Mouse (Mus musculus) stomach, embryonic 16.5 days (tissue): ENCODE data around the gene Obscn. TPM values are rescaled to one million over a fixed set of nuclear protein-coding genes. Genes with fewer than 3 reads are reported as not detected.

ENCODE experiments used
- ATAC-seq: fragments of 200-750 bp; cut with Nextera tagmentation; 2 replicates; pipeline ENCODE4 v1.8.0; 2017; ENCODE audit warnings: moderate number of reproducible peaks, moderate TSS enrichment; ENCODE audit not compliant: insufficient read depth, low FRiP score
- H3K27ac ChIP-seq: fragments of 300-500 bp; sonication (generic); 2 replicates; pipeline ENCODE4 v1.5.1; 2014; ENCODE audit warnings: low read length
- H3K27me3 ChIP-seq: fragments of 300-500 bp; sonication (generic); 2 replicates; pipeline ENCODE4 v1.6.1; 2014; ENCODE audit warnings: low read length, control low read depth, mixed read lengths; ENCODE audit not compliant: control insufficient read depth, insufficient read depth
- H3K36me3 ChIP-seq: fragments of 300-500 bp; sonication (generic); 2 replicates; pipeline ENCODE4 v1.6.1; 2014; ENCODE audit warnings: low read length; ENCODE audit not compliant: control insufficient read depth, insufficient read depth
- H3K4me1 ChIP-seq: fragments of 300-500 bp; sonication (generic); 2 replicates; pipeline ENCODE4 v1.6.1; 2014; ENCODE audit warnings: low read length, control low read depth, mixed read lengths; ENCODE audit not compliant: control insufficient read depth, insufficient read depth
- H3K4me2 ChIP-seq: fragments of 300-500 bp; sonication (generic); 2 replicates; pipeline ENCODE4 v1.6.1; 2014; ENCODE audit warnings: low read depth, low read length, mixed read lengths
- H3K4me3 ChIP-seq: fragments of 300-500 bp; sonication (generic); replicated peaks from 2 replicates; pipeline ENCODE4 v1.5.1; 2014; ENCODE audit warnings: mild to moderate bottlenecking, low read length
- H3K9ac ChIP-seq: fragments of 300-500 bp; sonication (generic); 2 replicates; pipeline ENCODE4 v1.6.1; 2014; ENCODE audit warnings: low read length
- H3K9me3 ChIP-seq: fragments of 300-500 bp; sonication (generic); replicated peaks from 2 replicates; pipeline ENCODE4 v1.6.1; 2016; ENCODE audit warnings: low read length, control low read depth; ENCODE audit not compliant: control insufficient read depth
- WGBS: fragments of 180-500 bp; shearing (Covaris S2); extraction: QIAGEN DNeasy Blood & Tissue Kit; methylation state at CpG from one replicate; pipeline ENCODE4 v1.1.7; 2014; 5-methylcytosine and 5-hydroxymethylcytosine counted together
- polyA plus RNA-seq: library from polyadenylated mRNA; unstranded; fragments of >200 nt; fragmentation: Nextera tagmentation; extraction: Ambion mirVana; gene quantifications from 2 replicates; pipeline ENCODE4 v1.2.1, GENCODE M21; 2015

The Obscn gene
- polyA plus RNA-seq, 1 experiment from 2014 or later: 1.7 TPM

DNA sequence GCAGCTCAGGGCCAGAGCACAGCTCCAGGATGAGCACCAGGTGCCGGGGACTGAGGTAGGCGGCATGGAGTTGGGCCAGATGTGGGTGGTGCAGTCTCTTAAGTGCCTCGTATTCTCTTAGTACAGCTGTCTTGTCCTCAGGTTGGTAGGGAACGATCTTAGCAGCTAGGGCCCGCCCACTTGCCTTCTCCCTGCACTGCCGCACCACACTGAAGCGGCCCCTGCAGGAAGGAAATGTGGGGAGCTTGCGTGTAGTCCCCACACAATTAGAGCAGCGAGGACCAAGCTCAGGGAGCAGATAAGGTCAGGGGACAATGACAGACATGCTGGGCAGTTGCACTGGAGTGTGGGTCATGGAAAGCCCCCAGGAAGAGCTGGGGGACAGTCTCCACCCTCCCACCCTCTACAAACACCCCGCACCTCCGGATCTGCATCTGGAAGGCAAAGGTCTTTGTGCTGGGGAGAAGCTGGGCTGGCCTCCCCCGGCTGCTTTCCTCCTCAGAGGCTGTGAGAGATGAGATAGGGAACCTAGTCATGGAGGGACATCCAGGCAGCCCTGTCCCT is 140.3 kb downstream of the Obscn start:
- no peak for ATAC-seq
- WGBS: 49% methylated on average over 12 of the region's 12 CpGs
- Histone ChIP-seq H3K9ac (no peak overlapping the region), H3K4me1 (peaks cover 16% of the 10 kb centered on the region; the same call in 1 of the 2 replicates), H3K27ac (no peak overlapping the region), H3K4me3 (no peak overlapping the region), H3K4me2 (no peak overlapping the region), H3K36me3 (no peaks in the 10 kb centered on the region), H3K27me3 (0 out of 2 replicates have a peak, but pooled peaks cover 8% of the 10 kb centered on the region), H3K9me3 (no peaks in the 10 kb centered on the region)

DNA sequence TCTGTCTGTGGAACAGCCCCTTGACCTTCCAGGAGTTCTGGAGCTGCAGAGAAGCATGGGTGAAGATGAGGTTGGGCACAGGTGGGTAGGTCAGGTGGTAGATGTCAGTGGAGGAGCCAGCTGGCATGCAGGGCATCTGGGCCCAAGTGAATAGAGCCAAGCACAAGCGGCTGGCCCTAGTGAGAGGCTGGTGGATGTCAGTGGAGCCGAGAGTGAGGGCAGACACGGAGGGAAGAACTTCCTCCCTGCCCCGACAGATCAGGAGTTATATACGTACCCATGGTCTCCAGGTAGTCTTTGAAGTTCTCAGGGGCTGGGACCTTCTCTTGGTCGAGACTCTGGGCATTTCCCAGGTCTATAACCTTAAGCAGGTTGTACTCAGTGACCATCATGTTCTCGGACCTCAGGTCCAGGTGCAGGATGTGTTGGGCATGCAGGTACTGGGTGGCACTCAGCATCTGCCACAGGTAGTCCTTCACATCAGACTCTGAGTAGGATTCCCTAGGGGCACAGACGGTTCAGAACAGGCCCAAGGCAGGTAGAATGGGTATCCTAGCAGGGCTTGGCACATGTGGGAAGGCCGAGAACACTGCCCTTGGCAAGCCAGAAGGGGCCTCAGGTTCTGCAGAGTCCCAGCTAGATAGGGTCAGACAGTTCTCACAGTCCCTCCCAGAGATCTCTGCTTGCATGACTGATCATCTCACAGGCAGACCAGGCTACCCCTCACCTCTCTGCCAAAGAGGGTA is 141.0 kb downstream of the Obscn start:
- 0 out of 2 replicates have a peak, but pooled peaks cover 8% of the 10 kb centered on the region for H3K27me3 ChIP-seq
- no peaks in the 10 kb centered on the region; the same call in 1 of the 2 replicates for H3K36me3 ChIP-seq
- no peak overlapping the region for H3K27ac ChIP-seq
- H3K4me1 ChIP-seq: peaks cover 16% of the 10 kb centered on the region; the same call in 1 of the 2 replicates
- 78% methylated on average over 9 of the region's 9 CpGs for WGBS
- H3K9me3 ChIP-seq: no peaks in the 10 kb centered on the region
- no peak for ATAC-seq
- H3K4me2 ChIP-seq: peak overlapping the region; percentile 62; the same call in 1 of the 2 replicates
- H3K4me3 ChIP-seq: no peak overlapping the region
- H3K9ac ChIP-seq: no peak overlapping the region

DNA sequence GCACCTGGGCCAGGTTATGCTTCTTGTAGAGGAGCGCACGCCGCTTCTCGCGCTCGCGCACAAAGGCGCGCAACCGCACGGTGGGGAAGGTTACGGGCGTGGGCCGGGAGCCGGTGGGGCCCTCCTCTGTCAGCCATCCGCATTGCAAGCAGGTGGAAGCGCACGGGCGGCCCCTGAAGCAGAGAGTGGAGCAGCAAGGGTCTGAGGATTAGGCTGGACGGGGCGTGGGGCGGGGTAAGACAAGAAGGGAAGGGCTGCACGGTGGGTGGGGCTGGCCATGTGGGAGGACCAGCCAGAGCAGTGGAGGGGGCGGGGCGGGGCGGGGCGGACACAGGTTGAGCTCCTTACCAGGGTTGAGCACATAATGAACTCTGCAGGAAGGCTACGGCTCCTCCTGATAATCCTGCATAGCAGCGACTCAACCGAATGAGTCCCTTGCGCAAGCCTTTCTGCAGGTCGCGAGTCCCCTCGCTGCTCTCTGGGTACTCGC is 141.8 kb downstream of the Obscn start:
- peak overlapping the region; percentile 63 for H3K9ac ChIP-seq
- 0 out of 2 replicates have a peak, but pooled peaks cover 8% of the 10 kb centered on the region for H3K27me3 ChIP-seq
- H3K9me3 ChIP-seq: no peaks in the 10 kb centered on the region
- H3K27ac ChIP-seq: no peak overlapping the region
- peak overlapping the region; percentile 62 for H3K4me2 ChIP-seq
- peak overlapping the region; percentile 44 for H3K4me3 ChIP-seq
- peaks cover 16% of the 10 kb centered on the region; the same call in 1 of the 2 replicates for H3K4me1 ChIP-seq
- H3K36me3 ChIP-seq: peaks cover under 1% of the 10 kb centered on the region; the same call in 1 of the 2 replicates
- WGBS: 1% methylated on average over 32 of the region's 35 CpGs
- ATAC-seq: peak; percentile 85

DNA sequence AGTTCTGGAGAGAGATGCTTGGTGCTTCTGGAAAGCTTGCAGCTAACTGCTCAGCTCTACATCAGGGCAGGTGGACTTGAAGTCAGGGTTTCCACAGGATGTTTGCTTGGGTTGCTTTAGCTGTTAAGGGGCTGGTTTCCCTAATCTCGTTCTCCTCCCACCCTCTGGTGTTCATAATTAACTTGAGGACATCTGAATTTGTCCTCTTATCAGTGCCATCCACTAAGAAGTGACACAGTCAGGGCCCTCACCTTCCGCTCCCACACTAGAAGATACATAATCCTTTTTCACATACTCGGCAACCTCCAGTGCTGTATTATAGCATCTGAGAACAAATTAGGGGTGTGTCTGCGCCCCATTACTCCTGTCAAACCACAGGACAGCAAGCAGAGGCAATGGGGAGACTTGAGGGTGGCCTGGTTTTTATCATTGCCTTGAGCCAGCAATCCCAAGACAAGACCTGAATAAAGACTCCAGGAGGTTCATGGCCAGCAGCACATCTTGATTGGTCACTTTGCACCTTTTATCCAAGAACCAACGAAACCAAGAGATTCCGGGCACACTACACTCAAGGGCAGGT is 143.0 kb downstream of the Obscn start:
- H3K9me3 ChIP-seq: no peaks in the 10 kb centered on the region
- H3K27ac ChIP-seq: no peak overlapping the region
- H3K4me1 ChIP-seq: peaks cover 8% of the 10 kb centered on the region; the same call in 1 of the 2 replicates
- no peak overlapping the region for H3K4me2 ChIP-seq
- H3K36me3 ChIP-seq: peaks cover 12% of the 10 kb centered on the region; the same call in 1 of the 2 replicates
- no peak for ATAC-seq
- H3K9ac ChIP-seq: no peak overlapping the region
- H3K27me3 ChIP-seq: 0 out of 2 replicates have a peak, but pooled peaks cover 8% of the 10 kb centered on the region
- no peak overlapping the region for H3K4me3 ChIP-seq
- WGBS: 63% methylated on average over 6 of the region's 6 CpGs

DNA sequence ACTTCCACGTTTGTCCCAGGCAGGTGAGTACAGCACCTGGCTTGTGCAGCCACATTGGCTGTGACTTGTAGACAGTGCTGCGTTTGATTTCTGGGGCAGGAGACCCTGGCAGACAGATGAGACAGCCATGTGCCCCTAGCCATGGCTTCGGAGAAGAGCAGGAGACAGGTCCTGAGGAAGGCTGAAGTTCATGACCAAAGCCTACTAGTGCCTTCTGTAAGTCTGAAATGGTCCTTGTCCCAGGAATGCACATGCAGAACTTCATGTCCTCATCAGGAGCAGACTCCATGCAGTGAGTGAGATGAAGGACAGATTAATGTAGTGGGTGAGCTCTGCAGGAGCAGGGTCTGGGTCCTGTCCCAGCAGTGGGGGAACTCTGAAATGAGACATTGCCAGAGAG is 144.3 kb downstream of the Obscn start:
- peaks cover 8% of the 10 kb centered on the region; the same call in 1 of the 2 replicates for H3K4me1 ChIP-seq
- ATAC-seq: no peak
- H3K9ac ChIP-seq: no peak overlapping the region
- no peak overlapping the region for H3K4me2 ChIP-seq
- WGBS: 69% methylated on average over 3 of the region's 3 CpGs
- peaks cover 13% of the 10 kb centered on the region; the same call in 1 of the 2 replicates for H3K36me3 ChIP-seq
- H3K27ac ChIP-seq: no peak overlapping the region
- H3K9me3 ChIP-seq: no peaks in the 10 kb centered on the region
- no peak overlapping the region for H3K4me3 ChIP-seq
- H3K27me3 ChIP-seq: 0 out of 2 replicates have a peak, but pooled peaks cover 8% of the 10 kb centered on the region

DNA sequence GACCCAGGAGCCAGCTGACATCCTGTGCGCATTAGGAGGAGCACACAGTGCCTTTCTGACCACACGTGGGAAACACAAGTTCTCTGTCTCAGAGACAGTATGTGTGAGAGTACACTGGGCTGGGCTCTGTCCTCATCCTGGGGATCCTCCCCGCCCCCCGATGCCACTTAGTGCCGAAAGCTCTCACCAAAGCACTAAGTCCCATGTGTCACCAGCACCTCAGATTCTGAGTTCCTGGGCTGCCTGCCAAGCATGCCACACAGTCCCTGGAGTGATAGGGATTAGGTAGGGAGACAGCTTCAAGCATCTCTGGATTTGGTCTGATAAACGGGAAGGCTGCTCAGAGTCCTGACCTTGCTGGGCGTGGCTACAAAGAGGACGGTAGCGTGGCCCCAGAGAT is 145.4 kb downstream of the Obscn start:
- no peak overlapping the region for H3K27ac ChIP-seq
- peaks cover 13% of the 10 kb centered on the region; the same call in 1 of the 2 replicates for H3K36me3 ChIP-seq
- peaks cover 8% of the 10 kb centered on the region; the same call in 1 of the 2 replicates for H3K4me1 ChIP-seq
- ATAC-seq: no peak
- H3K27me3 ChIP-seq: 0 out of 2 replicates have a peak, but pooled peaks cover 8% of the 10 kb centered on the region
- no peak overlapping the region for H3K4me2 ChIP-seq
- H3K9me3 ChIP-seq: no peaks in the 10 kb centered on the region
- WGBS: 76% methylated on average over 9 of the region's 9 CpGs
- H3K4me3 ChIP-seq: no peak overlapping the region
- H3K9ac ChIP-seq: no peak overlapping the region

DNA sequence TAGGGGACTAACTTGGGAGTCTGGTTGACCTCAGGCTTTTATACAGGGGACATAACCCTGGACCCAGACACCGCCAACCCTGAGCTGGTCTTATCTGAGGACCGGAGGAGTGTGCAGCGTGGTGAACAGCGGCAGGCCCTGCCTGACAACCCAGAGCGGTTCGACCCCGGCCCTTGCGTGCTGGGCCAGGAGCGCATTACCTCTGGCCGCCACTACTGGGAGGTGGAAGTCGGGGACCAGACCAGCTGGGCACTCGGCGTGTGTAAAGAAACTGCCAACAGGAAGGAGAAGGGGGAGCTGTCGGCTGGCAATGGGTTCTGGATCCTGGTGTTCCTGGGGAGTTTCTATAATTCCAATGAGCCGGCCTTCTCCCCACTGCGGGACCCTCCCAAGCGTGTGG is 146.1 kb downstream of the Obscn start:
- Histone ChIP-seq H3K27ac (no peak overlapping the region), H3K4me3 (no peak overlapping the region), H3K36me3 (peaks cover 13% of the 10 kb centered on the region; the same call in 1 of the 2 replicates), H3K4me2 (no peak overlapping the region), H3K9ac (no peak overlapping the region), H3K9me3 (no peaks in the 10 kb centered on the region), H3K27me3 (0 out of 2 replicates have a peak, but pooled peaks cover 6% of the 10 kb centered on the region), H3K4me1 (peaks cover 8% of the 10 kb centered on the region; the same call in 1 of the 2 replicates)
- 84% methylated on average over 17 of the region's 17 CpGs for WGBS
- ATAC-seq: no peak

DNA sequence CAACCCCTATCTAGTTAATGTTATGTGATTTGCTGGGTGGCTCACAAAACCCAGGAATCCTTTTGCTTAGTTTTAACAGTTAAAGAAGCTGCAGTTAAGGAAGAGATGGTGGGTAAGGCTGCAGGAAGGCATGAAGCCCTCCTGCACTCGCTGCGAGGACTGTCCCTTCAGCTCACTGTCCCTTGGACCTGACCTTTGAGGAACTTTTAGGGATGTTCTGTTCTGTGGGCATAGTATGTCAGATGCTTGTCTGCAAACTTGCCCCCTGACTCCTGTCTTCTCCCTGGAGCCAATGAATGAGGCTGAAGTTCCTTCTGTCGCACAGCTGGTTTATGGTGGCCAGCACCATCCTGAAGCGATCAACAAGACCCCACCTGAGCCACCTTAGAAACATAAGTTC is 147.0 kb downstream of the Obscn start:
- Histone ChIP-seq H3K4me1 (0 out of 2 replicates have a peak, but pooled peaks cover 2% of the 10 kb centered on the region), H3K4me3 (no peak overlapping the region), H3K9ac (no peak overlapping the region), H3K27me3 (no peaks in the 10 kb centered on the region), H3K36me3 (peaks cover 19% of the 10 kb centered on the region), H3K9me3 (no peaks in the 10 kb centered on the region), H3K4me2 (no peak overlapping the region), H3K27ac (no peak overlapping the region)
- ATAC-seq: no peak
- 93% methylated on average over 4 of the region's 4 CpGs for WGBS
